Mouse (Mus musculus) adrenal gland, adult 8-10 months (tissue): ENCODE data around the gene Pacs1. TPM values are rescaled to one million over a fixed set of nuclear protein-coding genes. Genes with fewer than 3 reads are reported as not detected.

Source experiments
- DNase-seq: peaks from one replicate; pipeline ENCODE4 v3.0.0; 2022
- total RNA-seq, 4 experiments: library from RNA; stranded (reverse); gene quantifications; 2 replicates each; pipeline ENCODE4 v1.2.4; 2022

Pacs1 gene
- total RNA-seq, result 10 to 100 TPM; 23.9 to 35.0 (median 29.7) TPM

DNA sequence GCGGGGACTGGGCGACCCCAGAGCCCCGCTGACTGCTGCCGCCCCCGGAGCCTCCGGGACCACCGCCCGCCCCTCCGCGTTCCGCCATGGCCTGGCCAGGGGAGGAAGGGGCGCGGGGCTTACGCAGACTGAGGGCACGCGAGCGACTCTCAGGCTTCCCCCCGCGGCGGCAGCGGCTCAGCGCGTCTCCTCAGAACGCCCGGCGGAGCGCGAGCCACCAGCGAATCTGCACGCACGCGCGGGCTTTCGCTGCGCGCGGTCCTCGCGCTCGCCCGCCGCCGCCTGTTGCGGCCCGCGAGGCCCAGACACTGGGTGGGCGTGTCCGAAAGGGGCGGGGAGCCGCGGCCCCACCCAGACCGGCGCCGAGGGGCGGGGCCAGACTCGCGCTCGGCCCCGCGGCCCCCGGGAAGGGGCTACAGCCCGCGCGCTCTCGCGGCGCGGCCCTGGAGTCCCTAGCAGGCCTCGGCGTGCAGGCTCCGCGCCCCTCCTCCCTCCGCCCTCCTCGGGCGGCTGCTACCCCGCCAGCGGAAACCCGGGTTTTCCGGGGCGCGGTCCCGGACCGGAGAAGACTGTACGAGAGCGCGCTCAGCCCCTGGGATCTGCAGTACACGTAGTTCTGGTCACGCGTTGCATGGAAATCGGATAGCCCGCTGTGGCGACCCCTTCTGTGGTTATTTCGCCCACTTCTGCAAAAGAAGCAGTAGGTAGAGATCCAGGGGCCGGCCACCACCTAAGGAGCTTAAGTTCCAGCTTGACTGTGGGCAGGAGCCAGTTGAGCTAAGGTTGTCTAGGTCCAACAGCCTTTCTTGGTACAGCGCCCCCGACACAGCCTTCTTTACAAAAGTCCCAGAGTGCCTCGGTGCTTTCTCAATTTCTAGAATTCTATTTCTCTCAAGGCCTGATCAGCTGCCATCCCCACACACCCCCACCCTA, at the start of gene Pacs1:
Gene Pacs1, minus strand, starts transcription at position 319 of the 933 bp plus-strand sequence.
- peak; percentile 78 for DNase-seq

- no peak for DNase-seq
These were observed 40.3 kb upstream of the Pacs1 start for GRCm38 (mm10) chr19:5313189-5313588.

- no peak for DNase-seq
These were observed 36.1 kb upstream of the Pacs1 start for GRCm38 (mm10) chr19:5309025-5309424.

DNA sequence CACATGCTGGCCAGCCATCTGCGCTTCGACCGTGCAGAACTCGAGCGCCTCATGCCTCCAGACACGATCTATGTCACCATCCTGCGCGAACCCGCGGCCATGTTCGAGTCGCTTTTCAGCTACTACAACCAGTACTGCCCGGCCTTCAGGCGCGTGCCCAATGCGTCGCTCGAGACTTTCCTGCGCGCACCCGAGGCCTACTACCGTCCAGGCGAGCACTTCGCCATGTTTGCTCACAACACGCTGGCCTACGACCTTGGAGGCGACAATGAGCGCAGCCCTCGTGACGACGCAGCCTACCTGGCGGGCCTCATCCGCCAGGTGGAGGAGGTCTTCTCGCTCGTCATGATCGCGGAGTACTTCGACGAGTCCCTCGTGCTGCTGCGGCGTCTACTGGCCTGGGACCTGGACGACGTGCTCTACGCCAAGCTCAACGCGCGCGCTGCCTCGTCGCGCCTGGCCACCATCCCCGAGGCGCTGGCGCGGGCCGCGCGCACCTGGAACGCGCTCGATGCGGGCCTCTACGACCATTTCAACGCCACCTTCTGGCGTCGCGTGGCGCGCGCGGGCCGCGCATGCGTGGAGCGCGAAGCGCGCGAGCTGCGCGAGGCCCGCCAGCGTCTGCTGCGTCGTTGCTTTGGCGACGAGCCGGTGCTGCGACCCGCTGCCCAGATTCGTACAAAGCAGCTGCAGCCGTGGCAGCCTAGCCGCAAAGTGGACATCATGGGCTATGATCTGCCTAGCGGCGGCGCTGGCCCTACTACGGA, 34.2 kb upstream of the Pacs1 start:
- DNase-seq, result no peak

GRCm38 (mm10) chr19:5306279-5306678, 33.4 kb upstream of the Pacs1 start:
- no peak for DNase-seq

DNA sequence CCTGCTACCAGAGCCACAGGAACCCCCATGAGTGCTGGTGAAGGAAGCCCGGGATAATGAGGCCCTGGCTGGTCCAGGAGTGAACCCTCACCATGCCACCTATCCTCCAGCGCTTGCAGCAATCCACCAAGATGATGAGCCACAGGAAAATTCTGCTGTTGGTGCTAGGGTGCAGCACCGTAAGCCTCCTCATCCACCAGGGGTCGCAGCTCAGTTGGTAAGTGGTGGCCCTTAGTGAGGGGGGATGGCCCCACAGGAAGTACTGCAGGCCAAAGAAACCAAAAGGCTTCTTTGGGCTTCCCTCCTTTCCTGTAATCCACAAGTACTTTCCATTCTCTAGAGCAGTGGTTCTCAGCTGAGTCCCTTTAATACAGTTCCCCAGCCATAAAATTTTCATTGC, 29.5 kb upstream of the Pacs1 start:
- no peak for DNase-seq

- DNase-seq, result no peak
These were observed 27.7 kb upstream of the Pacs1 start for GRCm38 (mm10) chr19:5300588-5300987.

DNA sequence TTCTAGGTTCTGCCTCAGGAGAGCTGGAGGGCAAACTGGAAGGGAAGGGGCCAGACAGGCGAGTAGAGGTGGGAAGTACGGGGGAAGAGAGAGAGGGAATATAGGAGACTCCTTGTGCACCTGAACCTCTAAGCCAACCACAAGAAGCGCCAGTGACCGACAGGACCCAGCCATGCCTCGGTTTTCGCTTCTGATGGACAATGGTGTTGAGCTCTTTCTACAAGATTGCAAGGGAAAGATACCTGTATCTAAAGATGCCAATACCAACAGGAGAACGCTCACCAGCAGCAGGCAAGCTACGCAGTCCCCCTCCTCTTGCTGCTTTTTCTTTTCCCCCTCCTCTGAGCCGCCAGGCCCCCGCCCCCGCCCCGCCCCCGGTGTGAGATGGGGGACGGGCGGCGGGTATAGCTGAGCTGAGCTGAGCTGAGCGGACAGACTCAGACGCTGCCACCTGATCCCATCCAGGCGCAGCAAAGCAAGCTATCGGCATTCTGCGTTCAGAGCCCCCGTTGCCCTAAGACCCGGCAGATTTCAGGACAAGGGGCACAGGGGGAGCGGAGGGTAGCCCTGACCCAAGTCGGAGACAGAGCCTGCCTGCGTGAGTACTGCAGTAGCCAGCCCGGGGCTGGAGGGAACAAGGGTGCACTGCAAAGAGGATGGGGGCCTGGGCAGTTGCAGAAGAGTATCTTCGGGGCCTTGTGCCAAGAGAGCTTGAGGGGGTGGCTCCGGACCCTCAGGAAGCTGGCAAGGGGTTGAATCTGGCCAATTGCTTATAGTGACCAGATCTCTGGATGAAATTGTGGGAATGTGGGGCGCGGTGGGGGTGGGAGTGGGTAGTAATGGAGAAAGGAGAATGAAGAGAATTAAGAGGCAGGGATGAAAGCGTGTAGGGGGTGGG, 25.2 kb upstream of the Pacs1 start, which contains the start of gene Gal3st3:
Gene Gal3st3, plus strand, starts transcription at position 429 of the 898 bp plus-strand sequence.
- no peak for DNase-seq

GRCm38 (mm10) chr19:5296630-5297029, 23.7 kb upstream of the Pacs1 start:
- DNase-seq, result no peak

- DNase-seq, result no peak
These were observed 22.8 kb upstream of the Pacs1 start for GRCm38 (mm10) chr19:5295736-5296075.

DNA sequence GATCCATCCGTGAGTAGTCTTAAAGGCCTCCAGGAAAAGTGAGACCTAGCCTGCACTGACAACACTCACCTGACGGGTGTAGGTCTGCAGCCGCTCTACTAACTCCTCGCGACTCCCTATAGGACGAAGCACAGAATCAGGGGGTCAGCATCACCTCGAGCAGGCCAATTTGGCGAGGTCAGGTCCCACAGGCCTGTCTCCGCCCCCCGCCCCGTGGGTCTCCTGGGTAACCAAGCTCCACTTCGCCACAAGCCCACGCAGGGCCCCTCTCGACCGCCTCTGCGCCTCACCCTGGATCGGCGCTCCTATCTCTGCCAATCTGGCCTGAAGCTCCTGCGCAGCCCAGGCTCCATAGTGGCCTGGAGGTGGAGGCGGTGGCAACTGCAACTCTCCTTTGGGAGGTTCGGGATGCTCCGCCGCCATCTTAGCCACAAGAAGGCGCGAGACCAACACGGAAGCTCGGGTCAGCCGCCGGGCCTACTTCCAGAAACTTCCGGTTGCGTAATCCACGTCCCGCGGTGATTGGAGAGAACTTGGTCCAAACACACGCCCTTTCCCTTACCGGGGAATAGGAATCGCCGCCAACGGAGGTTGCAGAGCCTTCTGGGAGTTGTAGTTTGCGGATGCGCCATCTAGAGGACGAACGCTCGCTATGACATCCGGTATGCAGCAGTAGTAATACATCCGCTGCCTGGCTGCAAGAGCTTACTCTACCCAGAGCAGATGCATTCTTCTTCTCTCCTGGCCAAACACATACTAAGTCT, 22.2 kb upstream of the Pacs1 start, which contains the start of gene Sf3b2:
Gene Sf3b2, minus strand, starts transcription at position 484 of the 764 bp plus-strand sequence.
- peak; percentile 99 for DNase-seq

GRCm38 (mm10) chr19:5278381-5278780, 5.5 kb upstream of the Pacs1 start:
- no peak for DNase-seq

- no peak for DNase-seq
These were observed 4.2 kb upstream of the Pacs1 start for GRCm38 (mm10) chr19:5277140-5277539.

- DNase-seq, result no peak
These were observed 3.6 kb upstream of the Pacs1 start for GRCm38 (mm10) chr19:5276531-5276930.

- DNase-seq, result no peak
These were observed 2.8 kb upstream of the Pacs1 start for GRCm38 (mm10) chr19:5275736-5276135.

- DNase-seq, result no peak
These were observed 1.7 kb upstream of the Pacs1 start for GRCm38 (mm10) chr19:5274641-5275040.

DNA sequence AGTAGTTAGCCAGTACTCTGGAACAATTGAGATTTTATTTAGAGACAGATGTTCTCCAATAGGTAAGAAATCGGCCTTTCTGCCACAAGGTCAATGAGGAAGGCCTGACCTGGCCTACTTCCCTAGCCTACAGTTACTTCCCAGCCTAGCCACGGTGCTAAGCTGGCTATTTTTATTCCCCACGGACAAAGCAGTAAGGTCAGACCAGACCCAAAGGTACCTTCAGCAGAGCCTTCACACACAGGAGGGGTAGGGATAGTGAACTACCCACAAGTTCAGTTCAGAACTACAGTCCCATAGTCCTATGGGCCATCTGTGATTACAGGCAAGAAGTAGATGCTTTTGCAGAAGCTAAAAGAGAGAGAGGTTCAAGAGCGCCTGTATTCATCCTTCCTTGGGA, 997 bp upstream of the Pacs1 start:
- DNase-seq, result no peak

- peak; percentile 41 for DNase-seq
These were observed 558 bp downstream of the Pacs1 start for GRCm38 (mm10) chr19:5272326-5272795.

GRCm38 (mm10) chr19:5271430-5271829, 1.5 kb downstream of the Pacs1 start:
- no peak for DNase-seq

- DNase-seq, result no peak
These were observed 3.5 kb downstream of the Pacs1 start for GRCm38 (mm10) chr19:5269392-5269791.

DNA sequence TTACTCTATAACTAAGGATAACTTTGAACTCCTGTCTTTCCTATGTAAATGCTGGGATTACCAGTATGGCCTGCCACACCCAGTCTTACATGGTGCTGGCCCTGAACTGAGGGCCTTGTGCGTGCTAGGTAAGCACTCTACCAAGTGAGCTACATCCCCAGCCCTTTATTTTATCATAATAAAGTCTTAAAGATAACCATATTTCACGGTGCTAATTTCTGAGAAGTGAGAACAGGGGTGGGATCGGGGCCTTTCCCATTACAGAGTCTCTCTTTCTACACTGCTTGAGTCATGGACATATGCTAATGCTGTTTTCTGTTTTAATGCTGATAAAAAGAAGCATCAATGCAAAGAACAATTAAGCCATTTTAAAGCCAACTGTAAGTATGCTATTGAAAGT, 4.0 kb downstream of the Pacs1 start:
- no peak for DNase-seq
